Mouse (Mus musculus) forebrain, embryonic 12.5 days (tissue): ENCODE results near the gene Hist1h1t. TPM values are rescaled to one million over a fixed set of nuclear protein-coding genes. Genes with fewer than 3 reads are reported as not detected.
A peak's percentile ranks its signal among the peaks of the same experiment; 100 is the strongest.

Experiments
- ATAC-seq: fragments of 200-750 bp; cut with Nextera tagmentation; 2 replicates; pipeline ENCODE4 v1.8.0; 2017; ENCODE audit warnings: moderate TSS enrichment; ENCODE audit not compliant: low FRiP score
- H3K27ac ChIP-seq: fragments of 300-500 bp; sonication (generic); 2 replicates; pipeline ENCODE4 v1.5.1; 2016; ENCODE audit warnings: mild to moderate bottlenecking
- H3K27me3 ChIP-seq: fragments of 300-500 bp; sonication (generic); 2 replicates; pipeline ENCODE4 v1.6.1; 2016; ENCODE audit warnings: mild to moderate bottlenecking
- H3K36me3 ChIP-seq: fragments of 300-500 bp; sonication (generic); replicated peaks from 2 replicates; pipeline ENCODE4 v1.6.1; 2016; ENCODE audit warnings: mild to moderate bottlenecking
- H3K4me1 ChIP-seq: fragments of 300-500 bp; sonication (generic); 2 replicates; pipeline ENCODE4 v1.6.1; 2016
- H3K4me2 ChIP-seq: fragments of 300-500 bp; sonication (generic); 2 replicates; pipeline ENCODE4 v1.6.1; 2016; ENCODE audit warnings: mild to moderate bottlenecking, moderate library complexity
- H3K4me3 ChIP-seq: fragments of 300-500 bp; sonication (generic); replicated peaks from 2 replicates; pipeline ENCODE4 v1.5.1; 2016; ENCODE audit warnings: mild to moderate bottlenecking
- H3K9ac ChIP-seq: fragments of 300-500 bp; sonication (generic); 2 replicates; pipeline ENCODE4 v1.6.1; 2016; ENCODE audit warnings: mild to moderate bottlenecking
- H3K9me3 ChIP-seq: fragments of 300-500 bp; sonication (generic); 2 replicates; pipeline ENCODE4 v1.6.1; 2016
- WGBS: fragments of 180-500 bp; shearing (Covaris S2); methylation state at CpG from one replicate; pipeline ENCODE4 v1.1.7; 2016; 5-methylcytosine and 5-hydroxymethylcytosine counted together
- polyA plus RNA-seq: library from polyadenylated mRNA; unstranded; fragments of >200 nt; fragmentation: Nextera tagmentation; extraction: Ambion mirVana; gene quantifications from 2 replicates; pipeline ENCODE4 v1.2.1, GENCODE M21; 2016

Gene Hist1h1t
- polyA plus RNA-seq, 1 experiment from 2014 or later, result not detected

GRCm38 (mm10) chr13:23725213-23725612 is 29.6 kb downstream of the Hist1h1t start:
- Histone ChIP-seq H3K4me3 (no peak overlapping the region), H3K27ac (no peak overlapping the region), H3K9me3 (no peaks in the 10 kb centered on the region), H3K4me1 (no peaks in the 10 kb centered on the region), H3K4me2 (no peak overlapping the region), H3K36me3 (no peaks in the 10 kb centered on the region), H3K9ac (no peak overlapping the region), H3K27me3 (no peaks in the 10 kb centered on the region)
- WGBS, result no CpG with 5 or more reads among the region's 1 CpGs
- ATAC-seq, result no peak

GRCm38 (mm10) chr13:23728472-23729191 is 33.0 kb downstream of the Hist1h1t start:
- ATAC-seq, result no peak
- H3K27me3 ChIP-seq, result no peaks in the 10 kb centered on the region
- H3K4me1 ChIP-seq, result no peaks in the 10 kb centered on the region
- WGBS, result 91% methylated on average over 18 of the region's 18 CpGs
- no peak overlapping the region for H3K9ac ChIP-seq
- no peaks in the 10 kb centered on the region for H3K36me3 ChIP-seq
- H3K4me3 ChIP-seq, result no peak overlapping the region
- H3K4me2 ChIP-seq, result no peak overlapping the region
- H3K27ac ChIP-seq, result no peak overlapping the region
- no peaks in the 10 kb centered on the region for H3K9me3 ChIP-seq

- H3K4me1 ChIP-seq, result no peaks in the 10 kb centered on the region
- no peaks in the 10 kb centered on the region for H3K9me3 ChIP-seq
- H3K9ac ChIP-seq, result no peak overlapping the region
- H3K36me3 ChIP-seq, result no peaks in the 10 kb centered on the region
- H3K4me2 ChIP-seq, result no peak overlapping the region
- no peak overlapping the region for H3K4me3 ChIP-seq
- 95% methylated on average over 9 of the region's 9 CpGs for WGBS
- ATAC-seq, result no peak
- no peaks in the 10 kb centered on the region for H3K27me3 ChIP-seq
- H3K27ac ChIP-seq, result no peak overlapping the region
These were observed 33.5 kb downstream of the Hist1h1t start for GRCm38 (mm10) chr13:23729192-23729525.

GRCm38 (mm10) chr13:23729706-23730105 is 34.1 kb downstream of the Hist1h1t start:
- H3K27ac ChIP-seq, result no peak overlapping the region
- no peak for ATAC-seq
- no peaks in the 10 kb centered on the region for H3K36me3 ChIP-seq

GRCm38 (mm10) chr13:23730479-23730878 is 34.9 kb downstream of the Hist1h1t start:
- Histone ChIP-seq H3K4me1 (no peaks in the 10 kb centered on the region), H3K36me3 (no peaks in the 10 kb centered on the region), H3K4me2 (no peak overlapping the region), H3K9me3 (no peaks in the 10 kb centered on the region), H3K4me3 (no peak overlapping the region), H3K9ac (no peak overlapping the region), H3K27ac (no peak overlapping the region), H3K27me3 (no peaks in the 10 kb centered on the region)
- 64% methylated on average over 8 of the region's 8 CpGs for WGBS
- no peak for ATAC-seq

More at GRCm38 (mm10) chr13:23729706-23730105, 34.1 kb downstream of the Hist1h1t start:
- Histone ChIP-seq H3K9ac (no peak overlapping the region), H3K9me3 (no peaks in the 10 kb centered on the region), H3K27me3 (no peaks in the 10 kb centered on the region), H3K4me2 (no peak overlapping the region), H3K4me1 (no peaks in the 10 kb centered on the region), H3K4me3 (no peak overlapping the region)
- WGBS, result 94% methylated on average over 5 of the region's 5 CpGs

GRCm38 (mm10) chr13:23732156-23732804 is 36.7 kb downstream of the Hist1h1t start:
- Histone ChIP-seq H3K4me1 (no peaks in the 10 kb centered on the region), H3K27me3 (no peaks in the 10 kb centered on the region), H3K4me2 (no peak overlapping the region), H3K4me3 (no peak overlapping the region), H3K9me3 (no peaks in the 10 kb centered on the region), H3K36me3 (no peaks in the 10 kb centered on the region), H3K9ac (no peak overlapping the region), H3K27ac (no peak overlapping the region)
- WGBS, result 23% methylated on average over 8 of the region's 8 CpGs
- no peak for ATAC-seq

GRCm38 (mm10) chr13:23737091-23737490 is 41.5 kb downstream of the Hist1h1t start:
- H3K9me3 ChIP-seq, result no peaks in the 10 kb centered on the region
- H3K4me2 ChIP-seq, result no peak overlapping the region
- ATAC-seq, result no peak
- H3K9ac ChIP-seq, result no peak overlapping the region
- 78% methylated on average over 5 of the region's 5 CpGs for WGBS
- no peak overlapping the region for H3K4me3 ChIP-seq
- no peaks in the 10 kb centered on the region for H3K36me3 ChIP-seq
- H3K4me1 ChIP-seq, result peaks cover 22% of the 10 kb centered on the region
- no peak overlapping the region for H3K27ac ChIP-seq
- no peaks in the 10 kb centered on the region for H3K27me3 ChIP-seq

GRCm38 (mm10) chr13:23738041-23738440 is 42.4 kb downstream of the Hist1h1t start:
- H3K27ac ChIP-seq, result peak overlapping the region; percentile 99
- no peaks in the 10 kb centered on the region for H3K9me3 ChIP-seq
- ATAC-seq, result no peak
- WGBS, result 20% methylated on average over 4 of the region's 4 CpGs
- no peaks in the 10 kb centered on the region for H3K27me3 ChIP-seq
- peaks cover 22% of the 10 kb centered on the region for H3K4me1 ChIP-seq
- no peaks in the 10 kb centered on the region for H3K36me3 ChIP-seq
- peak overlapping the region; percentile 36; the same call in 1 of the 2 replicates for H3K9ac ChIP-seq
- H3K4me2 ChIP-seq, result peak overlapping the region; percentile 95
- peak overlapping the region; percentile 58; the same call in 1 of the 2 replicates for H3K4me3 ChIP-seq

GRCm38 (mm10) chr13:23738677-23739068 is 43.1 kb downstream of the Hist1h1t start, which contains the start of gene Hist1h1c:
TSS of gene Hist1h1c (plus strand) at chr13:23738808.
- no peaks in the 10 kb centered on the region for H3K27me3 ChIP-seq
- WGBS, result under 1% methylated on average over 38 of the region's 38 CpGs
- H3K4me2 ChIP-seq, result peak within 1 kb of the TSS; percentile 95
- no peaks in the 10 kb centered on the region for H3K36me3 ChIP-seq
- ATAC-seq, result peak; percentile 97
- no peaks in the 10 kb centered on the region for H3K9me3 ChIP-seq
- peaks cover 22% of the 10 kb centered on the region for H3K4me1 ChIP-seq
- peak within 1 kb of the TSS; percentile 58 for H3K4me3 ChIP-seq
- peak within 1 kb of the TSS; percentile 90 for H3K9ac ChIP-seq
- H3K27ac ChIP-seq, result peak within 1 kb of the TSS; percentile 99

- under 1% methylated on average over 38 of the region's 39 CpGs for WGBS
- peak; percentile 84 for ATAC-seq
- Histone ChIP-seq H3K36me3 (no peaks in the 10 kb centered on the region), H3K27me3 (no peaks in the 10 kb centered on the region), H3K4me2 (peak overlapping the region; percentile 95), H3K27ac (peak overlapping the region; percentile 99), H3K9ac (peak overlapping the region; percentile 90), H3K9me3 (no peaks in the 10 kb centered on the region), H3K4me3 (peak overlapping the region; percentile 58), H3K4me1 (peaks cover 26% of the 10 kb centered on the region)
These were observed 43.7 kb downstream of the Hist1h1t start for GRCm38 (mm10) chr13:23739069-23739921.

GRCm38 (mm10) chr13:23739922-23740252 is 44.3 kb downstream of the Hist1h1t start:
- H3K27me3 ChIP-seq, result no peaks in the 10 kb centered on the region
- under 1% methylated on average over 14 of the region's 14 CpGs for WGBS
- peak overlapping the region; percentile 95 for H3K4me2 ChIP-seq
- H3K4me3 ChIP-seq, result peak overlapping the region; percentile 58
- H3K36me3 ChIP-seq, result no peaks in the 10 kb centered on the region
- peak overlapping the region; percentile 99 for H3K27ac ChIP-seq
- peaks cover 31% of the 10 kb centered on the region for H3K4me1 ChIP-seq
- peak overlapping the region; percentile 90 for H3K9ac ChIP-seq
- H3K9me3 ChIP-seq, result no peaks in the 10 kb centered on the region
- no peak for ATAC-seq

- 41% methylated on average over 13 of the region's 13 CpGs for WGBS
- ATAC-seq, result no peak
- H3K9ac ChIP-seq, result peak overlapping the region; percentile 90
These were observed 44.7 kb downstream of the Hist1h1t start for GRCm38 (mm10) chr13:23740256-23740840.

More at GRCm38 (mm10) chr13:23740256-23740840, 44.7 kb downstream of the Hist1h1t start:
- H3K4me3 ChIP-seq, result peak overlapping the region; percentile 58
- H3K9me3 ChIP-seq, result no peaks in the 10 kb centered on the region
- H3K27ac ChIP-seq, result peak overlapping the region; percentile 99
- H3K36me3 ChIP-seq, result no peaks in the 10 kb centered on the region
- H3K27me3 ChIP-seq, result no peaks in the 10 kb centered on the region
- peaks cover 31% of the 10 kb centered on the region for H3K4me1 ChIP-seq
- H3K4me2 ChIP-seq, result peak overlapping the region; percentile 95
